Mouse (Mus musculus) intestine, embryonic 16.5 days (tissue): Measurements from ENCODE around the gene Plch2. TPM values are rescaled to one million over a fixed set of nuclear protein-coding genes. Genes with fewer than 3 reads are reported as not detected.

Experiments used
- ATAC-seq: fragments of 200-750 bp; cut with Nextera tagmentation; 2 replicates; pipeline ENCODE4 v1.8.0; 2017; ENCODE audit warnings: moderate TSS enrichment, moderate library complexity
- H3K27ac ChIP-seq: fragments of 300-500 bp; sonication (generic); 2 replicates; pipeline ENCODE4 v1.5.1; 2014; ENCODE audit warnings: mild to moderate bottlenecking, low read length
- H3K27me3 ChIP-seq: fragments of 300-500 bp; sonication (generic); replicated peaks from 2 replicates; pipeline ENCODE4 v1.6.1; 2014; ENCODE audit warnings: low read length, control low read depth, mixed read lengths; ENCODE audit not compliant: control insufficient read depth, insufficient read depth
- H3K36me3 ChIP-seq: fragments of 300-500 bp; sonication (generic); 2 replicates; pipeline ENCODE4 v1.6.1; 2014; ENCODE audit warnings: low read length, control low read depth; ENCODE audit not compliant: control insufficient read depth, insufficient read depth
- H3K4me1 ChIP-seq: fragments of 300-500 bp; sonication (generic); 2 replicates; pipeline ENCODE4 v1.6.1; 2014; ENCODE audit warnings: low read length, control low read depth, mixed read lengths; ENCODE audit not compliant: control insufficient read depth, insufficient read depth
- H3K4me2 ChIP-seq: fragments of 300-500 bp; sonication (generic); 2 replicates; pipeline ENCODE4 v1.6.1; 2014; ENCODE audit warnings: low read depth, low read length, control low read depth
- H3K4me3 ChIP-seq: fragments of 300-500 bp; sonication (generic); 2 replicates; pipeline ENCODE4 v1.5.1; 2014; ENCODE audit warnings: mild to moderate bottlenecking, low read length
- H3K9ac ChIP-seq: fragments of 300-500 bp; sonication (generic); 2 replicates; pipeline ENCODE4 v1.6.1; 2014; ENCODE audit warnings: low read depth, low read length
- H3K9me3 ChIP-seq: fragments of 300-500 bp; sonication (generic); 2 replicates; pipeline ENCODE4 v1.6.1; 2016; ENCODE audit warnings: low read length, control low read depth; ENCODE audit not compliant: control insufficient read depth
- WGBS: fragments of 180-500 bp; shearing (Covaris S2); extraction: QIAGEN DNeasy Blood & Tissue Kit; methylation state at CpG from one replicate; pipeline ENCODE4 v1.1.7; 2014; 5-methylcytosine and 5-hydroxymethylcytosine counted together
- polyA plus RNA-seq: library from polyadenylated mRNA; unstranded; fragments of >200 nt; fragmentation: Nextera tagmentation; extraction: Ambion mirVana; gene quantifications from 2 replicates; pipeline ENCODE4 v1.2.1, GENCODE M21; 2015

The Plch2 gene
- polyA plus RNA-seq, 1 experiment from 2014 or later, result 19.8 TPM

GRCm38 (mm10) chr4:155009216-155009615 is 47.4 kb downstream of the Plch2 start:
- Histone ChIP-seq H3K4me2 (no peak overlapping the region), H3K27me3 (no peaks in the 10 kb centered on the region), H3K27ac (no peak overlapping the region), H3K4me1 (no peaks in the 10 kb centered on the region), H3K9ac (no peak overlapping the region), H3K36me3 (no peaks in the 10 kb centered on the region; the same call in 1 of the 2 replicates), H3K4me3 (no peak overlapping the region), H3K9me3 (no peaks in the 10 kb centered on the region)
- ATAC-seq, result no peak
- 73% methylated on average over 3 of the region's 3 CpGs for WGBS

- Histone ChIP-seq H3K36me3 (no peaks in the 10 kb centered on the region; the same call in 1 of the 2 replicates), H3K9ac (no peak overlapping the region), H3K4me1 (no peaks in the 10 kb centered on the region), H3K4me3 (no peak overlapping the region), H3K27ac (no peak overlapping the region), H3K4me2 (no peak overlapping the region), H3K9me3 (no peaks in the 10 kb centered on the region), H3K27me3 (no peaks in the 10 kb centered on the region)
- ATAC-seq, result no peak
Observed at GRCm38 (mm10) chr4:155008075-155008474, 48.5 kb downstream of the Plch2 start.

GRCm38 (mm10) chr4:155007641-155008040 is 48.9 kb downstream of the Plch2 start:
- H3K4me2 ChIP-seq, result no peak overlapping the region
- no peak overlapping the region for H3K27ac ChIP-seq
- no peaks in the 10 kb centered on the region for H3K27me3 ChIP-seq
- H3K4me1 ChIP-seq, result no peaks in the 10 kb centered on the region
- H3K36me3 ChIP-seq, result no peaks in the 10 kb centered on the region; the same call in 1 of the 2 replicates
- WGBS, result 85% methylated on average over 3 of the region's 3 CpGs
- H3K9ac ChIP-seq, result no peak overlapping the region
- H3K9me3 ChIP-seq, result no peaks in the 10 kb centered on the region
- no peak for ATAC-seq
- H3K4me3 ChIP-seq, result no peak overlapping the region

- no peak overlapping the region for H3K27ac ChIP-seq
- H3K4me2 ChIP-seq, result no peak overlapping the region
- 70% methylated on average over 10 of the region's 10 CpGs for WGBS
- H3K9me3 ChIP-seq, result no peaks in the 10 kb centered on the region
- no peak for ATAC-seq
- H3K9ac ChIP-seq, result no peak overlapping the region
- H3K4me3 ChIP-seq, result no peak overlapping the region
- H3K36me3 ChIP-seq, result no peaks in the 10 kb centered on the region; the same call in 1 of the 2 replicates
- no peaks in the 10 kb centered on the region for H3K4me1 ChIP-seq
- H3K27me3 ChIP-seq, result no peaks in the 10 kb centered on the region
Observed at GRCm38 (mm10) chr4:155006296-155006695, 50.3 kb downstream of the Plch2 start.

GRCm38 (mm10) chr4:155005278-155005677 is 51.3 kb downstream of the Plch2 start:
- Histone ChIP-seq H3K4me3 (no peak overlapping the region), H3K27ac (no peak overlapping the region), H3K27me3 (no peaks in the 10 kb centered on the region), H3K4me2 (no peak overlapping the region), H3K36me3 (no peaks in the 10 kb centered on the region; the same call in 1 of the 2 replicates), H3K9ac (no peak overlapping the region), H3K9me3 (no peaks in the 10 kb centered on the region), H3K4me1 (no peaks in the 10 kb centered on the region)
- WGBS, result 87% methylated on average over 3 of the region's 3 CpGs
- no peak for ATAC-seq

GRCm38 (mm10) chr4:154999379-154999778 is 57.2 kb downstream of the Plch2 start:
- 76% methylated on average over 5 of the region's 5 CpGs for WGBS
- no peak overlapping the region for H3K4me2 ChIP-seq
- H3K9me3 ChIP-seq, result no peaks in the 10 kb centered on the region
- no peak overlapping the region for H3K4me3 ChIP-seq
- no peak overlapping the region for H3K27ac ChIP-seq
- H3K36me3 ChIP-seq, result peaks cover 3% of the 10 kb centered on the region; the same call in 1 of the 2 replicates
- no peak for ATAC-seq
- H3K27me3 ChIP-seq, result no peaks in the 10 kb centered on the region
- H3K4me1 ChIP-seq, result no peaks in the 10 kb centered on the region
- H3K9ac ChIP-seq, result no peak overlapping the region

GRCm38 (mm10) chr4:154996572-154997154 is 59.9 kb downstream of the Plch2 start:
- Histone ChIP-seq H3K27ac (no peak overlapping the region), H3K9me3 (no peaks in the 10 kb centered on the region), H3K4me2 (no peak overlapping the region), H3K9ac (no peak overlapping the region), H3K4me3 (no peak overlapping the region), H3K4me1 (no peaks in the 10 kb centered on the region), H3K36me3 (peaks cover 3% of the 10 kb centered on the region; the same call in 1 of the 2 replicates), H3K27me3 (no peaks in the 10 kb centered on the region)
- WGBS, result 43% methylated on average over 8 of the region's 8 CpGs
- no peak; the same call in 1 of the 2 replicates for ATAC-seq

- H3K4me3 ChIP-seq, result no peak overlapping the region
- H3K4me2 ChIP-seq, result no peak overlapping the region
- 75% methylated on average over 4 of the region's 4 CpGs for WGBS
- no peak for ATAC-seq
- H3K36me3 ChIP-seq, result peaks cover 3% of the 10 kb centered on the region; the same call in 1 of the 2 replicates
- H3K4me1 ChIP-seq, result no peaks in the 10 kb centered on the region
- H3K27ac ChIP-seq, result no peak overlapping the region
- no peaks in the 10 kb centered on the region for H3K27me3 ChIP-seq
- no peak overlapping the region for H3K9ac ChIP-seq
- no peaks in the 10 kb centered on the region for H3K9me3 ChIP-seq
Observed at GRCm38 (mm10) chr4:154994876-154995275, 61.7 kb downstream of the Plch2 start.

- Histone ChIP-seq H3K4me3 (no peak overlapping the region), H3K9ac (no peak overlapping the region), H3K27ac (no peak overlapping the region), H3K4me2 (no peak overlapping the region), H3K9me3 (no peaks in the 10 kb centered on the region), H3K36me3 (no peaks in the 10 kb centered on the region), H3K27me3 (no peaks in the 10 kb centered on the region), H3K4me1 (peaks cover 20% of the 10 kb centered on the region)
- ATAC-seq, result no peak
- WGBS, result 74% methylated on average over 15 of the region's 15 CpGs
Observed at GRCm38 (mm10) chr4:154986750-154987149, 69.8 kb downstream of the Plch2 start.

GRCm38 (mm10) chr4:154986096-154986495 is 70.5 kb downstream of the Plch2 start:
- 24% methylated on average over 17 of the region's 17 CpGs for WGBS
- Histone ChIP-seq H3K36me3 (no peaks in the 10 kb centered on the region), H3K4me1 (peaks cover 20% of the 10 kb centered on the region), H3K27me3 (no peaks in the 10 kb centered on the region), H3K4me2 (0 out of 2 replicates have a peak overlapping the region, but pooled peaks have one; percentile 13), H3K9me3 (no peaks in the 10 kb centered on the region), H3K9ac (peak overlapping the region; percentile 42), H3K4me3 (no peak overlapping the region), H3K27ac (no peak overlapping the region)
- ATAC-seq, result no peak
